Mouse (Mus musculus): Measurements from ENCODE around the gene Hs6st3.

DNA sequence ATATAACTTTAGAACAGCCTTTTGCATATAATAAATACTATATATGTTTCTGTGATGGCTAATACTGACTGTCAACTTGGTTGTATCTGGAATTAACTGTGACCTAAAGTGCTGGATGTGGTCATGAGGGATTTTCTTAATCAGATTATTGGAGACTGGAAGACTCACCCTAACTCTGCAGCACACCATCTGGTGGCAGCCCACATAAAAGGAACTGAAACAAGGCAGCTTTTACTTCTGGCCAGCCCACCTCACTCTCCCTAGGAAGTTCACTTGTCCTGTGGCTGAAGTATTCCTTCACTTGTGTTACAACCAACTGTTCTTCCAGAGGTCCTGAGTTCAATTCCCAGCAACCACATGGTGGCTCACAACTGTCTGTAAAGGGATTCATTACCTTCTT, 313.5 kb downstream of the Hs6st3 start:
- TF ChIP-seq CTCF (IDR thresholded peaks at IDR 0.05; ENCODE audit: low read depth): no peak
- TF ChIP-seq EP300 (IDR thresholded peaks at IDR 0.05; ENCODE audit: low read depth): no peak
